Mouse (Mus musculus): ENCODE data around the gene Alox8. TPM values are rescaled to one million over a fixed set of nuclear protein-coding genes. Genes with fewer than 3 reads are reported as not detected.

Alox8 gene
- polyA plus RNA-seq (2012; rRNA removed) (0.04 and 0.06 TPM in 2 replicates), polyA plus RNA-seq (2014; fragmentation: Nextera tagmentation; extraction: Ambion mirVana) (0.08 and 0.15 TPM in 2 replicates)

GRCm38 (mm10) chr11:69197743-69198142, at the start of gene Alox8:
Gene Alox8, minus strand, starts transcription at chr11:69197843.
- ATAC-seq (ENCODE audit: low FRiP score, low read depth), result no peak
- peak within 1 kb of the TSS; percentile 21; the same call in 1 of the 2 replicates for H3K9ac ChIP-seq (ENCODE audit: low read depth, low read length, severe bottlenecking)
- TF ChIP-seq POLR2A (IDR thresholded peaks at IDR 0.05; ENCODE audit: borderline replicate concordance, extremely low read depth, insufficient read depth, insufficient read length), result no peak
- WGBS, result 27% methylated on average over 6 of the region's 6 CpGs
- H3K4me1 ChIP-seq (ENCODE audit: control insufficient read depth, insufficient read depth, low read length), result peaks cover 8% of the 10 kb centered on the region; the same call in 1 of the 2 replicates
- no peak within 1 kb of the TSS for H3K27ac ChIP-seq (replicated peaks; ENCODE audit: low read depth, low read length)
- no peaks in the 10 kb centered on the region for H3K9me3 ChIP-seq (ENCODE audit: control insufficient read depth, low read length)
- peaks cover 26% of the 10 kb centered on the region for H3K27me3 ChIP-seq (ENCODE audit: control insufficient read depth, insufficient read depth, low read length)
- H3K4me3 ChIP-seq (replicated peaks; ENCODE audit: low read length), result peak within 1 kb of the TSS; percentile 25
- no peaks in the 10 kb centered on the region for H3K36me3 ChIP-seq (ENCODE audit: control insufficient read depth, insufficient read depth, low read length)
- H3K4me2 ChIP-seq (replicated peaks; ENCODE audit: low read depth, low read length, severe bottlenecking), result peak within 1 kb of the TSS; percentile 39
- DNase-seq (ENCODE audit: low spot score), result no peak

DNA sequence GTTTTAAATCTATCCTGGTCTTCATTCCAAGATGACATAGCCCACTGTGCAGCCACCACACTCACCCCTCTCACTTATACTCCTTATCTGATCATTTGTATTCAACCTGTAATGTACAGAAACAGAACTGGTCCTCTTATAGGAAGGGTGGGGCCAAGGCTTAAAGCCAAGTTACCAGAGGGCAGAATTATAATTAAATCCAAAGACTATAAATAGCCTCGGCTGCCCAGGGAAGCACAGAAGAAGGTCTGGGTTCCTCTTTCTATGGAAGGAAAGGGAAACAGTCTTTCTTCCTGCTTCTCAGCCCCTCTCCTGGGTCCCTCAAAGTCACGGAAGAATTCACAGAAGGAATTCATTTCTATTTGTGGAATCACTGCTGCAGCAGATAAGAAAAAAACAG, 48.0 kb upstream of the Alox8 start:
- Histone ChIP-seq H3K36me3 (ENCODE audit: control insufficient read depth, insufficient read depth, low read length) (no peaks in the 10 kb centered on the region), H3K4me1 (ENCODE audit: control insufficient read depth, insufficient read depth, low read length) (peaks cover 5% of the 10 kb centered on the region; the same call in 1 of the 2 replicates), H3K27me3 (ENCODE audit: control insufficient read depth, insufficient read depth, low read length) (no peaks in the 10 kb centered on the region), H3K27ac (replicated peaks; ENCODE audit: low read depth, low read length) (peak overlapping the region; percentile 64), H3K4me2 (replicated peaks; ENCODE audit: low read depth, low read length, severe bottlenecking) (peak overlapping the region; percentile 39), H3K4me3 (replicated peaks; ENCODE audit: low read length) (no peak overlapping the region), H3K9me3 (ENCODE audit: control insufficient read depth, low read length) (no peaks in the 10 kb centered on the region), H3K9ac (ENCODE audit: low read depth, low read length, severe bottlenecking) (peak overlapping the region; percentile 28; the same call in 1 of the 2 replicates)
- TF ChIP-seq POLR2A (IDR thresholded peaks at IDR 0.05; ENCODE audit: borderline replicate concordance, extremely low read depth, insufficient read depth, insufficient read length), result no peak
- ATAC-seq (ENCODE audit: low FRiP score, low read depth) (peak; percentile 56; the same call in 1 of the 2 replicates), DNase-seq (ENCODE audit: low spot score) (no peak)
- WGBS, result 20% methylated on average over 2 of the region's 2 CpGs

DNA sequence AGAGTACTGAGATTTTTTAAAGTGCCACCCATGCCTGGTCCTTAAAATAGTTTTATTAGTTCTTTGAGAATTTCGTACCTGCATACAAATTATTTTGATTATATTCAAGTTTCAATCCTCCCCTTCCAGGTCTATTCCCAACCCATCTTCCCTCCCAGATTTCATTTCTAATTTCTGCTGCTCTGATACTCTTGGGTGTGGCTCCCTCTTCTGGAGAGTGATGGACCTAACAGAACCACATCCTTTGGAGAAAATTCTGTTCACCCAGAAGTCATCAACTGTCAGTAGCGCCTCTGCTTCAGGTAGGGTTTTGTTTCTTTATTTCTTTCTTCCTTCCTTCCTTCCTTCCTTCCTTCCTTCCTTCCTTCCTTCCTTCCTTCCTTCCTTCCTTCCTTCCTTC, 47.3 kb upstream of the Alox8 start:
- 29% methylated on average over 2 of the region's 2 CpGs for WGBS
- Histone ChIP-seq H3K4me3 (replicated peaks; ENCODE audit: low read length) (no peak overlapping the region), H3K9me3 (ENCODE audit: control insufficient read depth, low read length) (no peaks in the 10 kb centered on the region), H3K27ac (replicated peaks; ENCODE audit: low read depth, low read length) (no peak overlapping the region), H3K9ac (ENCODE audit: low read depth, low read length, severe bottlenecking) (no peak overlapping the region), H3K4me1 (ENCODE audit: control insufficient read depth, insufficient read depth, low read length) (peaks cover 5% of the 10 kb centered on the region; the same call in 1 of the 2 replicates), H3K36me3 (ENCODE audit: control insufficient read depth, insufficient read depth, low read length) (no peaks in the 10 kb centered on the region), H3K4me2 (replicated peaks; ENCODE audit: low read depth, low read length, severe bottlenecking) (peak overlapping the region; percentile 39; the same call in 1 of the 2 replicates), H3K27me3 (ENCODE audit: control insufficient read depth, insufficient read depth, low read length) (no peaks in the 10 kb centered on the region)
- ATAC-seq (ENCODE audit: low FRiP score, low read depth) (no peak), DNase-seq (ENCODE audit: low spot score) (peak; percentile 69)
- no peak for TF ChIP-seq POLR2A (IDR thresholded peaks at IDR 0.05; ENCODE audit: borderline replicate concordance, extremely low read depth, insufficient read depth, insufficient read length)

DNA sequence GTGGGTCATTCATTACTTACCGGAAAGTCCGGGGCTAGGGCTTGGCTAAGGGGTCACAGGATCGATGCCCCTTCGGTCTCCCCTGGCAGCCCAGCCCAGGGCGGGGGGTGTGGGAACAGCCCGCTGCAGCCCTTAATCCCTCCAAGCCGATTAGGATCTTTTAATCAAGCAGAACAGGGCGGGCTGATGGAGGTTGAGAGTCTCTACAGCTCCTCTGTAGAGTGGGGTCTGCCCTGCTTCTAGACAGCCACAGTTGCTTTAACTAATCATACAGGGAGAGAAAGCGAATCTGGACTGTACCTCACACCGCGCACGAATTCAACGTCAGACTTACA, 39.2 kb upstream of the Alox8 start, which contains the start of gene Gucy2e:
TSS of gene Gucy2e (minus strand) at position 111 of the 335 bp plus-strand sequence.
- no peaks in the 10 kb centered on the region for H3K4me1 ChIP-seq (ENCODE audit: control insufficient read depth, insufficient read depth, low read length)
- TF ChIP-seq POLR2A (IDR thresholded peaks at IDR 0.05; ENCODE audit: borderline replicate concordance, extremely low read depth, insufficient read depth, insufficient read length), result no peak
- WGBS, result 21% methylated on average over 13 of the region's 13 CpGs
- H3K27me3 ChIP-seq (ENCODE audit: control insufficient read depth, insufficient read depth, low read length), result peaks cover 37% of the 10 kb centered on the region
- ATAC-seq (ENCODE audit: low FRiP score, low read depth) (no peak), DNase-seq (ENCODE audit: low spot score) (no peak)
- peak within 1 kb of the TSS; percentile 33 for H3K4me3 ChIP-seq (replicated peaks; ENCODE audit: low read length)
- H3K9me3 ChIP-seq (ENCODE audit: control insufficient read depth, low read length), result no peaks in the 10 kb centered on the region
- peak within 1 kb of the TSS; percentile 79 for H3K4me2 ChIP-seq (replicated peaks; ENCODE audit: low read depth, low read length, severe bottlenecking)
- H3K36me3 ChIP-seq (ENCODE audit: control insufficient read depth, insufficient read depth, low read length), result no peaks in the 10 kb centered on the region
- H3K9ac ChIP-seq (ENCODE audit: low read depth, low read length, severe bottlenecking), result peak within 1 kb of the TSS; percentile 46; the same call in 1 of the 2 replicates
- no peak within 1 kb of the TSS for H3K27ac ChIP-seq (replicated peaks; ENCODE audit: low read depth, low read length)

DNA sequence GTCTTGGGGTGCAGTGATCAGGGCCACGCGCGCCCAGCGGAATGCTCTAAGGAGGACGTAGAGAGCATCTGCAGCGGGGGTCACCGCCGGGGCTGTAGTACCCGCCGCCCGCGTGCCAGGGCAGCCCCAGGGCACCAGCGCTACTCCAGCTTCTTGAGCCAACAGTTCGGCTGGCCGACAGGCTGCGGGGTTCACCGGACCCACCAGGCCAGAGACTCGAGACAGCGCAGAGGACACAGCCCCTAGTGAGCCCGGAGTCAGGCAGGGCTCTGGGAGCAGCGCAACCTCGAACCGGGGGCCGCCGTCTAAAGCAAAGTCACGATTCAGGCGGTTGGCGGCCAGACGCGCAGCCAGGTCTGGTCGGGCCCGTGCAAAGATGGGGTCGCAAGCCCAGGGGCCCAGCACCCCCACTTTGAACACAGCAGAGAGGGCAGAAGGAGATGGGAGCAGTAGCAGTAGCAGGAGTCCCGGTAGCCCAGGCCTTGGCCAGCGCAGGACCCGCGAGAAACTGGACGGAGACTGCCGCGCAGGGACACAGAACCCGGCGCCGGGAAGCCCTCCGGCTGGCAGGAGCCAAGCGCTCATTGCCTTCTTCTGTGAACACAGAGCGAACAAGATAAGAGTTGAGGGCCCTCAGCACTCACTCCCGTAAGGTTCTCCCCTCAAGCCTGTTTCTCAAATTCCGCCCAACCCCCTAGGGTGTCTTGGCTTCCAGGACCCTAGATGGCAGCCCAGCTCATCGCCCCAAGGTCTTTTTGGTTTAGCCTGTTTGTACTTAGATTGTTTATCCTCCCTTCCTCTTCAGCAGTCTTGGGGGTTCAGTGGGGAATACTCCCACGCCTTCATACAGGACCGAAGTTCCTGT, 38.6 kb upstream of the Alox8 start:
- Histone ChIP-seq H3K36me3 (ENCODE audit: control insufficient read depth, insufficient read depth, low read length) (no peaks in the 10 kb centered on the region), H3K4me1 (ENCODE audit: control insufficient read depth, insufficient read depth, low read length) (no peaks in the 10 kb centered on the region), H3K9ac (ENCODE audit: low read depth, low read length, severe bottlenecking) (peak overlapping the region; percentile 46; the same call in 1 of the 2 replicates), H3K4me2 (replicated peaks; ENCODE audit: low read depth, low read length, severe bottlenecking) (peak overlapping the region; percentile 79), H3K9me3 (ENCODE audit: control insufficient read depth, low read length) (no peaks in the 10 kb centered on the region), H3K27me3 (ENCODE audit: control insufficient read depth, insufficient read depth, low read length) (peaks cover 37% of the 10 kb centered on the region), H3K27ac (replicated peaks; ENCODE audit: low read depth, low read length) (no peak overlapping the region), H3K4me3 (replicated peaks; ENCODE audit: low read length) (peak overlapping the region; percentile 33)
- WGBS, result 4% methylated on average over 42 of the region's 51 CpGs
- ATAC-seq (ENCODE audit: low FRiP score, low read depth) (no peak), DNase-seq (ENCODE audit: low spot score) (no peak)
- TF ChIP-seq POLR2A (IDR thresholded peaks at IDR 0.05; ENCODE audit: borderline replicate concordance, extremely low read depth, insufficient read depth, insufficient read length), result no peak
